Mouse (Mus musculus): ENCODE results near the gene Trpc4ap. TPM values are rescaled to one million over a fixed set of nuclear protein-coding genes. Genes with fewer than 3 reads are reported as not detected.

The Trpc4ap gene
- polyA plus RNA-seq, 1 experiment, result 47.0 TPM

DNA sequence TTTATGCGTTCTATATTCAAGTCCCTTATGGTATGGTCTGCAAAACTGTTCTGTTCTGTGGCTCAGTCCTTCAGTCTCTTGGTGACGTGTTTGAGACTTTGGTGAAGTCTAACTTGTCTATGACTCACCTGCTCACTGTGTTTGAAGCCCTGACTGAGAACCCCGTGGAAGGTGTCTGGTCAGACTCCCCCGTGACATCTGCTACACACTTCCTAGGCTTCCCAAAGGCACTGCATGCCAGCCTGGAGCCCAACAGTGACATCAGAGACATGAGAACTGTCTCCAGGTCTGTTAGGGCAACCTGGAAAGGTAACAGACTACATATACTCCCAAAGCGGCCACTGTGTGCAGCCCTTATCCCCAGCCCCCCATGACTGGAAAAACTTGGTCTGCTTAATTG is 39.6 kb downstream of the Trpc4ap start:
- no peak overlapping the region for H3K4me3 ChIP-seq (replicated peaks; ENCODE audit: control insufficient read depth, low read depth, low read length)
- 92% methylated on average over 5 of the region's 5 CpGs for WGBS
- no peak overlapping the region for H3K27ac ChIP-seq (ENCODE audit: control insufficient read depth, insufficient read depth, low read depth, low read length, poor library complexity)
- H3K4me1 ChIP-seq (ENCODE audit: control insufficient read depth, insufficient read depth, low read length), result no peaks in the 10 kb centered on the region
- no peak for TF ChIP-seq CTCF (IDR thresholded peaks at IDR 0.05; ENCODE audit: control insufficient read depth, insufficient read depth, low read length)
- no peak for TF ChIP-seq POLR2A (IDR thresholded peaks at IDR 0.05; ENCODE audit: borderline replicate concordance, control insufficient read depth, low read depth, low read length)

DNA sequence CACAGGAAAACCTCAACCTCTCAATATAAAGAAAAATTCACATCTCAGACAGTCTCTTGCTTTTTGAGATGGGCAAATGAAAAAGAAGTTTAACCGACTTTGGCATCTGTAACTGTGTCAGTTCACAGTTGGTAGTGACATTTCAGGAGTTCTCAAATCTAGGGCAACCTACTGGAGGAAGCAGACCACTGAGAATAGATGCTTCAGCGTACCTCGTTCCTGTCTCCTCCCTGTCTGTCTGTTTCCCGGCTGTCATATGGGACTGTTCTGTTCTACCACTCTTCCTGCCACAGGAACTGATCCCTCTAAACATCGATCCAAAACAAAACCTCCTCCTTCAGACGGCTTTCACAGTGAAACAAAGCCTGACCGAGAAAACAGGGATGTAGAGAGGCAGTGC is 46.4 kb downstream of the Trpc4ap start:
- Histone ChIP-seq H3K4me1 (ENCODE audit: control insufficient read depth, insufficient read depth, low read length) (no peaks in the 10 kb centered on the region; the same call in 1 of the 2 replicates), H3K4me3 (replicated peaks; ENCODE audit: control insufficient read depth, low read depth, low read length) (no peak overlapping the region), H3K27ac (ENCODE audit: control insufficient read depth, insufficient read depth, low read depth, low read length, poor library complexity) (no peak overlapping the region)
- no peak for TF ChIP-seq CTCF (IDR thresholded peaks at IDR 0.05; ENCODE audit: control insufficient read depth, insufficient read depth, low read length)
- no peak for TF ChIP-seq POLR2A (IDR thresholded peaks at IDR 0.05; ENCODE audit: borderline replicate concordance, control insufficient read depth, low read depth, low read length)
- WGBS, result 94% methylated on average over 7 of the region's 7 CpGs

DNA sequence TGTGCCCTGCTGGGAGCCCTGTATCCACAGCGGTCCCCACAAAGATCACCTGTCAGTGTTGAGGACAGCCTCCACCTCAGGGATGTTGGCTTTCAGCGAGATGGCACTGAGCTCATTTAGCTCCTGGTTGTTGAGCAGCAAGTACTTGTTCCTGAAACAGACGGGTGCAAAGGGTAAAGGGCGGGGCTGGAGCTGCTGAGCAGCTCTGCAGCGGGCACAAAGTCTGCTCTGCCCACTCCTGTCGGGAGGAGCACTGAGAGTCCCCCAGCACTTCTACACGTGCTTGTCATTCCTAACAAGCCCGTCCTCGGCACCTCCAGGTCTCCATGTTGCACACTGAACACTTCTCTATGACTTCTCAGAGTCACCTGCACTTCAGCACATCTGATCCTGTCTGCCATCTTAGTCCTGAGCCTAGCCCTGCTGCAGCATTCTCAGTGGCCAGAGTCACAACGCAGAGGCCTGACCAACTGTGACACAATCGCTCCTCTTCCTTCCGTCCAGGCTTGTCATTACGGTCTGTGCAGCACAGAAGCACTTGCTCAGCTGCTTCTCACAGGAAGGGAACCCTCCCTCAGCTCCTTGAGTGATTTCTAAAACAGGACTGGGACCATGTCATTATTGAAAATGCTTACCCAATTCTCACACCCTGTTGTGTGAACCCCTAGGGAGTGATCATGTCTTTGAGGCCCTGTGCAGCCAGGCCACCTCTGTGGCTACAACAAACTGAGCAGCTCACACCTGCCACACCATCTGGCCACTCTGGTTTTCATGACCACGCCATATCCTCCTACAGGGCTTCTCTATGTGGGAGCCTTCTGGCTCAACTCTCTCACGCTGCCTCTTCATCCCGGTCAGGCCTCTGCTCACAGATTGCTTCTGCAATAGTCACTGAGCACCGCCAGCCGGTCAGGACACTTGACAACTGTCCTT is 50.4 kb downstream of the Trpc4ap start:
- no peaks in the 10 kb centered on the region; the same call in 1 of the 2 replicates for H3K4me1 ChIP-seq (ENCODE audit: control insufficient read depth, insufficient read depth, low read length)
- H3K4me3 ChIP-seq (replicated peaks; ENCODE audit: control insufficient read depth, low read depth, low read length), result no peak overlapping the region
- H3K27ac ChIP-seq (ENCODE audit: control insufficient read depth, insufficient read depth, low read depth, low read length, poor library complexity), result peak overlapping the region; percentile 25
- WGBS, result 83% methylated on average over 18 of the region's 18 CpGs
- TF ChIP-seq POLR2A (IDR thresholded peaks at IDR 0.05; ENCODE audit: borderline replicate concordance, control insufficient read depth, low read depth, low read length) (no peak), CTCF (IDR thresholded peaks at IDR 0.05; ENCODE audit: control insufficient read depth, insufficient read depth, low read length) (no peak)

DNA sequence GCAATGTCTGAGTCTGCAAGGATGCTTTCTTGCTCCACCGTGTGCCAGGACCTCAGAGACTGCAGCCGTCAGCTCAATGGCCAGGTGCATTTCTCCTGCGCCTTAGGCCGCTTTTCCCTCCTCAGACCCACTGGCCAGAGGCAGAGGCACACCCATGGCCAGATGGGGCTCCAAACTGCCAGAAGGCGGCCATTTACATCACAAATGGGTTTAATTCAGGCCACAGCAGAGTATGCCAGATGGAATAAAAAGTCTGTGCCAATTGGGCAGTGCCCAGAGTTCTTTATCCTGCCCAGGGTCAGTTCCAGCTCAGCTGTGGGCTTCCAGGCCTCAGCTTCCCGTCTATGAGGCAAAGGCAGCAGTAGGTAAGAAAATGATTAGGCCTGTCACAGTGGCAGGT is 51.5 kb downstream of the Trpc4ap start:
- Histone ChIP-seq H3K4me1 (ENCODE audit: control insufficient read depth, insufficient read depth, low read length) (no peaks in the 10 kb centered on the region; the same call in 1 of the 2 replicates), H3K27ac (ENCODE audit: control insufficient read depth, insufficient read depth, low read depth, low read length, poor library complexity) (no peak overlapping the region), H3K4me3 (replicated peaks; ENCODE audit: control insufficient read depth, low read depth, low read length) (no peak overlapping the region)
- WGBS, result 87% methylated on average over 6 of the region's 6 CpGs
- TF ChIP-seq CTCF (IDR thresholded peaks at IDR 0.05; ENCODE audit: control insufficient read depth, insufficient read depth, low read length) (no peak), POLR2A (IDR thresholded peaks at IDR 0.05; ENCODE audit: borderline replicate concordance, control insufficient read depth, low read depth, low read length) (no peak)

DNA sequence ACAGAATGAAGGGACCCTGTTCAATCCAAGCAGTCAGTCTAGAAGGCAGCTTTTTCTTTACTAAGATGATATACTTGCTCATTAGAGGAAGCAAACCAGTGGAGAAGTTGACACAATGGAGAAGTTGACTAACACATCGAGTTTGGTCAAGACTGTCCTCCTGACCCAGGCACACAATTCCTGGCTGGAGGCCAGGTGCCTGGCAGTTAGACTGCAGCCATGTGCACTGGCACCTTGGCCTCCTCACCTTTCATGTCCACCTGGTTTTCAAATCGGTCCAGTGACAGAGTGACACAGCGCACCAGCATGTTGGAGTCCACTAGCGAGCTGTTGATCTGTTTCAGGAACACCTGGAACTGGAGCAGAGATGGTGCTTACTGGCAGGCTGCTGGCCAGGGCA is 54.8 kb downstream of the Trpc4ap start:
- Histone ChIP-seq H3K4me1 (ENCODE audit: control insufficient read depth, insufficient read depth, low read length) (no peaks in the 10 kb centered on the region; the same call in 1 of the 2 replicates), H3K4me3 (replicated peaks; ENCODE audit: control insufficient read depth, low read depth, low read length) (no peak overlapping the region), H3K27ac (ENCODE audit: control insufficient read depth, insufficient read depth, low read depth, low read length, poor library complexity) (no peak overlapping the region)
- WGBS, result 73% methylated on average over 4 of the region's 4 CpGs
- TF ChIP-seq POLR2A (IDR thresholded peaks at IDR 0.05; ENCODE audit: borderline replicate concordance, control insufficient read depth, low read depth, low read length) (no peak), CTCF (IDR thresholded peaks at IDR 0.05; ENCODE audit: control insufficient read depth, insufficient read depth, low read length) (no peak)

DNA sequence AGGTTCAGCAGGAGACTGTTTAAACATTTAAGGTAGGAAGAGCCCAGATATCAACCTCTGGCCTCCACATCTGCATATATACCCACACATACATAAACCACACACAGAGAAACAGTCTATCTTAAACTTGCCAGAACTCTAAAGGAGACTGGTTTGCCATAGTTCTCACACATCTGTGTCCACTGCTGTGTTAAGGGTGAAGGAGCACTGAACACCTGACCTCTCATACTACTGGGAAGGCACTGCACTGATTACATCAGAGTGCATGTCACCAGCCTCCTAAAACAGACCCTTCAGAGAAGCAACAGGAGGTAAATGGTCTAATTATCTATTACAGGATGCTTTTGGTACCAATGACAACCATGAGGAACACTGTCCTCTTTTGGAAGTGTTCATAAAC is 55.3 kb downstream of the Trpc4ap start:
- TF ChIP-seq CTCF (IDR thresholded peaks at IDR 0.05; ENCODE audit: control insufficient read depth, insufficient read depth, low read length) (no peak), POLR2A (IDR thresholded peaks at IDR 0.05; ENCODE audit: borderline replicate concordance, control insufficient read depth, low read depth, low read length) (no peak)
- H3K4me1 ChIP-seq (ENCODE audit: control insufficient read depth, insufficient read depth, low read length), result no peaks in the 10 kb centered on the region; the same call in 1 of the 2 replicates
- no peak overlapping the region for H3K4me3 ChIP-seq (replicated peaks; ENCODE audit: control insufficient read depth, low read depth, low read length)
- no peak overlapping the region for H3K27ac ChIP-seq (ENCODE audit: control insufficient read depth, insufficient read depth, low read depth, low read length, poor library complexity)

DNA sequence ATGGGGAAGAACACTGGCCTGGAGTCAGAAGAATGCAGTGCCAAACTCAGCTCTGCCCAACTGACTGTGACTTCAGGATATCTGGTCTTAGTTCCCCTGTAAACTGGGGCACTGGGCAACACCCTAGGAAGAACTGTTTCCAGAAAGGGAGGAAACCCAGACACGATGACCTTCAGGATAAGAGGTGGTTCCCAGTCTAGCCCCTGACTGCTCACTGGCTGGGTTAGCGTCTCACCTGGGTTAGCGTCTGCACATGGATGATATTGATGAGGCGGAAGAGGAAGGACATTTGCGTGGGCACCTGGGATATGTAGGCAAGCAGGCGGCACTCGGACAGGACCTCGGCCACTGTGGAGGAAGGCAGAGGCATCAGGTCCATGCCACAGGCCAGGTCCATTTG is 56.2 kb downstream of the Trpc4ap start:
- H3K27ac ChIP-seq (ENCODE audit: control insufficient read depth, insufficient read depth, low read depth, low read length, poor library complexity), result no peak overlapping the region
- no peaks in the 10 kb centered on the region for H3K4me1 ChIP-seq (ENCODE audit: control insufficient read depth, insufficient read depth, low read length)
- 96% methylated on average over 8 of the region's 8 CpGs for WGBS
- TF ChIP-seq CTCF (IDR thresholded peaks at IDR 0.05; ENCODE audit: control insufficient read depth, insufficient read depth, low read length), result no peak
- no peak overlapping the region for H3K4me3 ChIP-seq (replicated peaks; ENCODE audit: control insufficient read depth, low read depth, low read length)

DNA sequence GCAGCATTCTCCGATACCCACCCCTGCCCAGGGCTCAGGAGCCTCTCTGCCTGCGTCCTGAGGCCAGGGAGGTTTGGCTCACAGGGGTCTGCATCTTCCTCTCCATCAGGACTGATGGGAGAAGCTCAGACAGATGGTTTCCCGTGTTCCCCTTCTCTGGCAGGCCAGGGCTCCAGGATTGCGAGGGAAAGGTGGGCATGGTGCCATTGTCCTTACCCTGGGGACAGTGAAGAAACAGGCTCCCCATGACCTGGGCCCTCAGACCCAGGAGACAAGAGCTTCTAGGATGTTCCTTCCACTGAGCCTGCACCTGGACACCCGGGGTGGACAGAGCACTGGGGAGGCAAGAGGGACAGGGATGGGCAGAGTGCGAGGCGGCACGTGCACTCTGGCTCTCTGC is 57.6 kb downstream of the Trpc4ap start:
- TF ChIP-seq POLR2A (IDR thresholded peaks at IDR 0.05; ENCODE audit: borderline replicate concordance, control insufficient read depth, low read depth, low read length), result no peak
- no peak for TF ChIP-seq CTCF (IDR thresholded peaks at IDR 0.05; ENCODE audit: control insufficient read depth, insufficient read depth, low read length)
- Histone ChIP-seq H3K4me1 (ENCODE audit: control insufficient read depth, insufficient read depth, low read length) (no peaks in the 10 kb centered on the region), H3K27ac (ENCODE audit: control insufficient read depth, insufficient read depth, low read depth, low read length, poor library complexity) (no peak overlapping the region), H3K4me3 (replicated peaks; ENCODE audit: control insufficient read depth, low read depth, low read length) (no peak overlapping the region)
- 88% methylated on average over 8 of the region's 8 CpGs for WGBS
